In the genomic region with DNA sequence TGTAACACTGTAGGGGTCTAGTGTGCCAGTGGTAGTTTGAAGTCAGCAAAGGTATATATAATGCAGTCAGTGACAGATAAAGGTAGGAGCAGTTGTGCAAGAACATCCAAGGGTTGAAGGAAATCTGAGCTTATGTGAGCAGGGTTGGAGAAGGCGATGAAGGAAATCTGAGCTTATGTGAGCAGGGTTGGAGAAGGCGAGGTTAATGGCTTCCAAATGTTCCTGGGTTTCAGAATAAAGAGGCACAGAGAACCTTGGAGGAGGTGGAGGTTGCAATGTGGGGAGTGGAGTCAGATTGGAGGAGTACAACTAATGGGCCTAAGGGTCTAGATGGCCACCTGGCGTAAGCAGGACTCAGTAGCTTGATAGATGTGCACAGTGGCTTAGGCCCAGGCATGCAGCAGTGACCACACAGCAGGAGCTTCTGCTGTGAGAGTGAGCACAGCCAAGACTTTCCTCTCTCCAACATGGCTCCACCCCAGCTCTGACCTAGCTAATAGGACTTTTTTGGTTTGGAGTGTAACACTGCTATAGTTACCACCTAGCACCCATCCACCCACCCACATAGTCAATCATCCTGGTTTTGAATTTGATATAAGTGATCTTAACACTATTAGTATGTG, we compare ENCODE assay signal across 21 mouse cellular contexts. TPM values are rescaled to one million over a fixed set of nuclear protein-coding genes. Genes with fewer than 3 reads are reported as not detected.
DNase-seq lines count a peak whose midpoint lies in the region; ATAC-seq and TF ChIP-seq lines count a peak whose summit lies in the region.
"Had no signal": no experiment of that assay in that cellular context is flagged by ENCODE, and none has a peak within 500 bp of the region (broad histone marks: within the 10 kb centered on the region; RNA-seq: fewer than 3 reads in every experiment).

No protein-coding gene starts in this region.

- WGBS in cerebellum, adult 2 months, result 55% methylated on average over 3 of the region's 3 CpGs
- WGBS in stomach, postnatal 0 days, result 82% methylated on average over 3 of the region's 3 CpGs

- TF ChIP-seq CTCF in cerebellum, adult 2 months (IDR thresholded peaks at IDR 0.05; ENCODE audit: borderline replicate concordance, insufficient read depth, low read depth, low read length), result no peak
- TF ChIP-seq CTCF in stomach, postnatal 0 days (IDR thresholded peaks at IDR 0.05; ENCODE audit: low read depth), result no peak

- H3K4me2 ChIP-seq in stomach, postnatal 0 days (replicated peaks; ENCODE audit: low read depth), result no peak overlapping the region
- H3K4me2 ChIP-seq: heart, embryonic 15.5 days; hindbrain, embryonic 14.5 days; liver, embryonic 13.5 days; neural tube, embryonic 15.5 days had no signal

- H3K4me1 ChIP-seq in cerebellum, adult 2 months (ENCODE audit: control insufficient read depth, insufficient read depth, low read length), result peaks cover 7% of the 10 kb centered on the region
- no peaks in the 10 kb centered on the region for H3K4me1 ChIP-seq in stomach, postnatal 0 days (replicated peaks; ENCODE audit: control insufficient read depth, insufficient read depth)
- H3K4me1 ChIP-seq: midbrain, embryonic 10.5 days; neural tube, embryonic 15.5 days had no signal

- H3K27ac ChIP-seq in cerebellum, adult 2 months (ENCODE audit: insufficient read depth, low read length), result peak overlapping the region; percentile 41
- H3K27ac ChIP-seq in stomach, postnatal 0 days (replicated peaks), result no peak overlapping the region
- H3K27ac ChIP-seq: forebrain, embryonic 10.5 days; heart, embryonic 15.5 days; hindbrain, embryonic 14.5 days; left cerebral cortex, adult 2 months; liver, embryonic 13.5 days; midbrain, embryonic 10.5 days; neural tube, embryonic 15.5 days had no signal

- ATAC-seq in stomach, postnatal 0 days (ENCODE audit: low FRiP score, low TSS enrichment), result no peak; the same call in 1 of the 2 replicates
- ATAC-seq: lung, postnatal 0 days had no signal

- H3K27me3 ChIP-seq in cerebellum, adult 2 months (ENCODE audit: control insufficient read depth, insufficient read depth, low read length), result no peaks in the 10 kb centered on the region
- H3K27me3 ChIP-seq in stomach, postnatal 0 days (ENCODE audit: control insufficient read depth, insufficient read depth, low read length), result no peaks in the 10 kb centered on the region
- H3K27me3 ChIP-seq: heart, embryonic 15.5 days; liver, embryonic 13.5 days; neural tube, embryonic 15.5 days had no signal

- 0 out of 2 replicates have a peak, but pooled peaks cover 3% of the 10 kb centered on the region for H3K36me3 ChIP-seq in stomach, postnatal 0 days (ENCODE audit: control insufficient read depth, insufficient read depth, low read length)

- TF ChIP-seq POLR2A in cerebellum, adult 2 months (IDR thresholded peaks at IDR 0.05; ENCODE audit: borderline replicate concordance, insufficient read depth, low read length), result no peak

- H3K9me3 ChIP-seq in stomach, postnatal 0 days (ENCODE audit: control insufficient read depth, low read length), result no peaks in the 10 kb centered on the region
- H3K9me3 ChIP-seq: forebrain, embryonic 10.5 days; heart, embryonic 15.5 days; liver, embryonic 13.5 days; midbrain, embryonic 10.5 days; neural tube, embryonic 15.5 days had no signal

- intact Hi-C loops in heart, postnatal 14 days (cut with DNase I), result no loop called here

- DNase-seq in cerebellum, adult 2 months, result peak in 1 of 2 experiments; percentile 51
- DNase-seq in cerebellum, adult 8-10 months, result no peak
- peak; percentile 36 for DNase-seq in 3T3-L1 (ENCODE audit: low read depth, low spot score)
- peak; percentile 37 to 53 for DNase-seq in cerebellum, postnatal 25 days
- peak; percentile 64 for DNase-seq in forelimb bud, embryonic 11.5 days (ENCODE audit: low read depth, low spot score)
- no peak for DNase-seq in stomach, postnatal 0 days (ENCODE audit: low spot score)
- DNase-seq in heart, postnatal 14 days, result no peak
- DNase-seq in gastrocnemius, postnatal 25 days, result no peak
- DNase-seq: adrenal gland, postnatal 25 days; kidney, adult 11 months; kidney, postnatal 4 days; liver, embryonic 13.5 days; retina, postnatal 1 day; thymus, postnatal 4 days had no signal

- H3K4me3 ChIP-seq in cerebellum, adult 2 months (replicated peaks; ENCODE audit: insufficient read depth, low read depth, low read length), result no peak overlapping the region
- H3K4me3 ChIP-seq in stomach, postnatal 0 days (ENCODE audit: low read depth, low read length), result no peak overlapping the region
- H3K4me3 ChIP-seq: forebrain, embryonic 10.5 days; heart, embryonic 15.5 days; left cerebral cortex, adult 2 months; liver, embryonic 13.5 days; midbrain, embryonic 10.5 days; neural tube, embryonic 15.5 days had no signal

- H3K9ac ChIP-seq in stomach, postnatal 0 days (ENCODE audit: low read length), result no peak overlapping the region
- H3K9ac ChIP-seq: heart, embryonic 15.5 days; hindbrain, embryonic 14.5 days; liver, embryonic 13.5 days; neural tube, embryonic 15.5 days had no signal

- no peak for TF ChIP-seq EP300 in stomach, postnatal 0 days (optimal IDR thresholded peaks at IDR 0.05)

RNA-seq across cellular contexts. Expression of a gene that starts 18.0 kb away (rescaled TPM):
- 87.6 and 88.7 TPM in 2 replicates for polyA plus RNA-seq in cerebellum, adult 2 months (2012; rRNA removed)
- 9.4 and 10.0 TPM in 2 replicates for polyA plus RNA-seq in stomach, postnatal 0 days (2015; fragmentation: Nextera tagmentation; extraction: Ambion mirVana)
- total RNA-seq in heart, postnatal 14 days (2021), result 10 to 100 TPM; 21.4 to 23.9 TPM
- total RNA-seq in gastrocnemius, postnatal 25 days (2021), result 10 to 100 TPM; 17.4 TPM

RNA-seq across cellular contexts. Expression of a gene that starts 18.2 kb away (rescaled TPM):
- 70.0 and 74.9 TPM in 2 replicates for polyA plus RNA-seq in cerebellum, adult 2 months (2012; rRNA removed)
- polyA plus RNA-seq in stomach, postnatal 0 days (2015; fragmentation: Nextera tagmentation; extraction: Ambion mirVana), result 25.4 and 27.8 TPM in 2 replicates
- total RNA-seq in heart, postnatal 14 days (2021), result 10 to 100 TPM; 44.8 to 46.9 TPM
- 10 to 100 TPM; 31.1 to 32.6 TPM for total RNA-seq in gastrocnemius, postnatal 25 days (2021)

RNA-seq across cellular contexts. Expression of a gene that starts 45.3 kb away (rescaled TPM):
- 96.6 and 101 TPM in 2 replicates for polyA plus RNA-seq in cerebellum, adult 2 months (2012; rRNA removed)
- 113 TPM in 2 replicates for polyA plus RNA-seq in stomach, postnatal 0 days (2015; fragmentation: Nextera tagmentation; extraction: Ambion mirVana)
- total RNA-seq in heart, postnatal 14 days (2021), result 100 to 1,000 TPM; 157 to 188 TPM
- 100 to 1,000 TPM; 152 to 182 TPM for total RNA-seq in gastrocnemius, postnatal 25 days (2021)

Comparison
In these comparisons a context has a peak if more than half of its experiments do, and no peak if none do; other contexts are left out.
1. DNase-seq: peak in 3T3-L1 (single experiment), cerebellum, postnatal 25 days (2 of 2) and forelimb bud, embryonic 11.5 days (single experiment); none in cerebellum, adult 8-10 months (single experiment), stomach, postnatal 0 days (single experiment), heart, postnatal 14 days (0 of 2) and gastrocnemius, postnatal 25 days (single experiment).